Mouse (Mus musculus) common myeloid progenitor, adult 5-6 weeks (primary cell): ENCODE results near the gene Cdkn2d. TPM values are rescaled to one million over a fixed set of nuclear protein-coding genes. Genes with fewer than 3 reads are reported as not detected.
"Not testable (repeated sequence)": the region's sequence is repeated elsewhere in the genome, so short reads cannot be mapped to it uniquely, and the experiment has no call there.

Source experiments
- ATAC-seq: replicated peaks from 2 replicates; pipeline ENCODE4 v1.8.0; 2016; ENCODE audit warnings: low read depth, mild to moderate bottlenecking, moderate TSS enrichment, inconsistent platforms; ENCODE audit not compliant: poor library complexity, severe bottlenecking
- total RNA-seq: library from RNA; stranded (forward); fragments of 200-1000, 187-1606 nt; gene quantifications from 2 replicates; pipeline ENCODE4 v1.2.3, GENCODE M21; 2017

Gene Cdkn2d
- total RNA-seq, result 8.4 and 25.3 TPM in 2 replicates

GRCm38 (mm10) chr9:21291022-21291787 is at the start of gene Cdkn2d:
Gene Cdkn2d (minus strand): TSS chr9:21291407.
- peak; percentile 68 for ATAC-seq

DNA sequence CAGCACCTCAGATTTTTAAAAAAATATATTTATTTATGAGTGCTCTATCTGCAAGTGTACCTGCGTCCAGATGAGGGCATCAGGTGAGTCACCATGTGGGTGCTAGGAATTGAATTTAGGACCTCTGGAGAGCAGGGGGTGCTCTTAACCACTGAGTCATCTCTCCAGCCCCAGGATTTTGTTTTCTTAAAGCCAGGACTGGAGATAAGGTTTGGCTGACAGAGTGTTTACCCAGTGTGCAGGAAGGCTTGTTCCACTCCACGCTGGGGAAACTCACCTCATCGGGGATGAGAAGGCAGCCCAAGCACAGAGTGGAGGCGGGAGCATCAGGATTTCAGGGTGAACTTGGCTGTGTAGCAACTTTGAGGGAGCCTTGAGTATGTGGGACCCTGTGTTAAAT is 49.2 kb upstream of the Cdkn2d start:
- no peak for ATAC-seq

GRCm38 (mm10) chr9:21337652-21338051 is 46.4 kb upstream of the Cdkn2d start:
- no peak for ATAC-seq

GRCm38 (mm10) chr9:21336491-21336890 is 45.3 kb upstream of the Cdkn2d start:
- no peak for ATAC-seq

DNA sequence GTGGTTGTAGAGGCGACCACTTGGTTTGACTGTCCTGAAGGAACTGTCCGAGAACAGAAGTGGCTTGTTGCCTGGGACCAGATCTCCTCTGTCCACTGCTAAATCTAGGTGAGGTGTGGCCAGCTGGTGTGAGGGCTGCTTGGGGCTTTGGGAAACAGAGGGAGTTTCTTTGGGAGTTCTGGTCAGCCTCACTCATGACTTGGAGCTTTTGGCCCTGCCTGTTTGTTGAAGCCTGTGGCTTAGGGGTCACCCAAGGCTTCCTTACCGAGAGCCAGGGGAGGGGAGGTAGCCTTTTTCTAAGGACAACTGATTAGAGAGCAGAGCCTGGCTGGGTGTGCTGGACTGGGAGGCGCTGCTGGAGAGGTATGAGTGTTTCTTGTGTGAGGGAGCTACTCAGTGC is 44.2 kb upstream of the Cdkn2d start:
- ATAC-seq, result no peak

GRCm38 (mm10) chr9:21334747-21335146 is 43.5 kb upstream of the Cdkn2d start:
- no peak for ATAC-seq

- no peak for ATAC-seq
Observed at GRCm38 (mm10) chr9:21333523-21333922, 42.3 kb upstream of the Cdkn2d start.

DNA sequence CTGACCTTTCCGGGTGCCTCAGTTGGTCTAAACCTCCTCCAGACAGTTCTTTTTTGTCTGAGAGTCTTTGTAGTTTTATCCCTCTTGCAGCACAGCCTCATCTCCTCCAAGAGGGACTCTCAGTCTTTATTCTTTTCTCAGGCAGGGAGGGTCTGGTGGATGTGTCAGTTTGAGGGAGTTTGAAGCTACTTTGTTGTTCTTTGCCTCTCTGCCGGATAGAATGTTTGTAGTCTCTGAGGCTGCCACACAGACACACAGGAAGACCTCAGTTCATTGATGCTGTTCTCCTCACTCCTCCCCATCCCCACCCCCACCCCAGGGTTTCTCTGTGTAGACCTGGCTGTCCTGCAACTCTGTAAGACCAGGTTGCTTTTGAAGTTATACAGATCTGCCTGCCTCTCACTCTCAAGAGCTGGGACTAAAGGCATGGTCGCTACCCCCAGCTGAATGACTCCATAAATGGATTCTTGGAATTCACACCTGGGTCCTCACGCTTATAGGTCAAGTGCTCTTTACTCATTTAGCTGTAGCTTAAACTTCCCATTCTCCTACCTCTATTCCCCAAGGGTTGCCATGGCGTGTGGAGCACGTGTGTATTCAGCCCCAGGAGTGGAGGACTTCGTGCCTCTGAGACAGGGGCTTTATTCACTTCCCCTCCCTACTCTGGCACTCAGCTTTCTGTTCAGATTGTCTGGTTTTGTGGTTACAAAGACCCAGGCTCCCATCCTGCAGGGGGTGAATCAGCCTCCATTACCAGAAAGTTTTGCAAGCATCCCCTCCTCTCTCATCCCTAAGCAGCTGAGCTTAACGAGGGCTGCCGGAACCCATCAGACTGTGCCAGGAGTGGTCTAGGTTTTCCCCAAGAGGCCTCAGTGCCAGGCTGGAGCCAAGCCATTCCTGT is 41.2 kb upstream of the Cdkn2d start:
- ATAC-seq, result peak; percentile 61

DNA sequence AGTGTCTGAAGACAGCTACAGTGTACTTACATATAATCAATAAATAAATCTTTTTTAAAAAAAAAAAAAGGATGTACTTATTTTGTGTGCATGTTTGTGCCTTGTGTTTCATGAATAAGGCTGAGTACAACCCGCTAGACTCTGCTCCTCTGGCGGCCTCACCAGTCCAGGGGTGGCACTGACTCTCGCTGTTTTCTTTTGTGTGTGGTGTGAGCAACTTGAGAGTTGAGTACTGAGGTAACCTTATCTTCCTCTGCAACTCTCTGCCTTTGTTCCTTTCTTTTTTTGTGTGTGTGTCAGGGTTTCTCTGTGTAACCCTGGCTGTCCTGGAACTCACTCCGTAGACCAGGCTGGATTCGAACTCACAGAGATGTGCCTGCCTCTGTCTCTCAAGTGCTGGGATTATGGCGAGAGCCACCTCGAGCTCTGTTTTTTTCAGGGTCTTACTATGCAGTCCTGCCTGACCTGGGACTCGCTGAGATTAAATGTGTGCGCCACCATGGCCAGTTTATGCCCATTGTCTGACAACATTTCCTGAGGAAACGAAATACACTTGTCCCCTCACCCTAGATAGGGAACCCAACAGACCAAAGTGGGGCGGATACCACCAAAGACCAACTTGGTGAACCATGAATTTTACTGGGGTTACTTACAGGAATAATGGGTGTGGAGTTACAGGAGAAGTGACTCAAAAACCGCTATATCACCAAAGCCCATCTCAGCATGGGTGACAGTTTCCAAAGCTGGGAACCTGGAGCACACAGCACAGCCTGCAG is 40.3 kb upstream of the Cdkn2d start:
- ATAC-seq, result peak; percentile 40

GRCm38 (mm10) chr9:21329699-21330289 is 38.6 kb upstream of the Cdkn2d start:
- ATAC-seq, result no peak

- no peak for ATAC-seq
Observed at GRCm38 (mm10) chr9:21329041-21329440, 37.8 kb upstream of the Cdkn2d start.

- peak; percentile 61 for ATAC-seq
Observed at GRCm38 (mm10) chr9:21328041-21328440, 36.8 kb upstream of the Cdkn2d start.

GRCm38 (mm10) chr9:21327569-21327968 is 36.4 kb upstream of the Cdkn2d start:
- ATAC-seq, result peak; percentile 15

- no peak; the same call in 1 of the 2 replicates for ATAC-seq
Observed at GRCm38 (mm10) chr9:21324269-21324668, 33.1 kb upstream of the Cdkn2d start.

DNA sequence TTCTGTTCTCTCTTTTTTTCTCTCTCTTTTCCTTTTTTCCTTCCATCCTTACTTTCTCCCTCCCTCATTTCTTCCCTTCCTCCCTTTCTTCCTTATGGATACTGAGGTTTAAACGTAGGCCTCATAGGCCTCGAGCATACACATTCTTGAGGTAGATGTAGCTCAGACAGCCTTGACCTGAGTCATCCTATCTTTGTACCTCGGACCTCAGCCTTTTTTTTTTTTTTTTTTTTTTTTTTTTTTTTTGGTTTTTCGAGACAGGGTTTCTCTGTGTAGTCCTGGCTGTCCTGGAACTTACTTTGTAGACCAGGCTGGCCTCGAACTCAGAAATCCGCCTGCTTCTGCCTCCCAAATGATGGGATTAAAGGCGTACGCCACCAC is 31.7 kb upstream of the Cdkn2d start:
- not testable (repeated sequence) for ATAC-seq

DNA sequence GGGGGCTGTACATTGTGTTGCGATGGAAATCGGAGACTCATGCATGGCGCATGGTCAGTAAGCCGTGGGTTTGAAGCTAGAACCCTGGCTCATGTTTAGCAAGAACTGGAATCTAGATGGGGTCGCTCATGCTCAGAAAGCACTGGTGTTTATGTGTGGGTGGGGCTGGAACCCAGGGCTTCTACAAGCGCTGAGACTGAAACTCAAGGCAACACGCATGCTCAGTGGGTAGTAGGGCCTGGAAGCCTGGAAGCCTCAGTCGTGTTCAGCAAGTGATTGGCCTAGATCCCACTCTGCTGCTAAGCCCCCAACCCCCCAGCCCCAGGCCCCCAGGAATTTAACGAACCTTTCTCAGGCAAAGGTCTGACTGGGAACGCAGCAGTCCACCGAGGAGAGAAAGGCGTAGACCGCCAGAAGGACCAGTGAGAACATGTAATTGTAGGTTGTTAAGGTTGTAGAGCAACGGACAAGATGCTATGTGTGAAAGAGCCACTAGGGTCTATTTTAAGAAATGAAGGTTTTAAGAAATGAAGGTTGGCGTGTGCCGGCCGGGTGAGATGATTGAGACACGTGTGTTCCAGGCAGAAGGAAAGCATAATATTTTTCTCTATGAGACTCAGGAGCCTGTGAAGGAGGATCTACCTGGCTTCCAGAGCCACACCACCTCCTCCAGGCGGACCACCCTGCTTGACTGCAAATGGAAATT is 31.2 kb upstream of the Cdkn2d start:
- ATAC-seq, result no peak

GRCm38 (mm10) chr9:21321513-21321835 is 30.3 kb upstream of the Cdkn2d start:
- peak; percentile 66 for ATAC-seq

DNA sequence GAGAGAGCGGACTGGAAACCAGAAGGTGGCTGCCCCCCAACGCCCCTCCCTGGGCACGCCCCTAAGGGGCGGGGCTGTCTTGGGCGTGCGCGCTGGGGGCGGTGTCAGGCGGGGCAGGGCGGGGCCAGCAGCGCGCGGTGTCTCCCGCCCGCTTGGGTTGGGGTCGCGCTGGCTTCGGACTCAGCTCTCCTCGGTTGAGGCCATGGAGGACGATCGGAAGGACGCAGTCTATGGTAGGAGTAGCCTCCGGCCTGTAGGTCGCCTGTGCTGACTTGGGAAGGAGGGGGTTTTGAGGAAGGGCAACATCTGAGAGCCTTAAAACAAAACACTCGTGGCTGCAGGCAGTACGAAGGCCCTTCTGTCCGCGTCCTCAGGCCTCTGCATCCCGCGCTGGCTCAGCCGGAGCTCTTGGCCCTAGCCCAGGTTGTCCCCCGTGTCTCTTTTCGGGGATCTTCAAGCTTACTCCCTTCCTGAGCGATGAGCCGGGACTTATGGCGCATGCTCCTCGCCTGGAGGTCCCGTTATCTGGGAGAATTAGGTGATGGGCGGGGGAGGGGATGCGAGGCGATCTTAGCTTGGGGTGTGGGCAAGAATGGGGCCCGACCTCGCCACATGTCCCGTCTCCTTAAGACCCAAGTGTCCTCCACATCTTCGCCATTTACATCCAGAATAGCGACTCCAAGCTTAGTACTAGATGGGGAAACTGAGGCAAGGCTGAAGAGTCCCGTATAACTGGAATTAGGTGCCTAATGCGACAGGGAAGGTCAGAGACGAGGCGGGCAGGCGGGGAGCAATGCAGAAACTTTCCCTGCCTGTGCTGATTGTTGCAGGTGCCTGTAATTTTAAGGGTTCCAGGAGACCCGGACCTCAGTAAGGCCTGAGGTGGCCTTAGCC is 29.7 kb upstream of the Cdkn2d start, which contains the start of gene Slc44a2:
Slc44a2 (plus strand) TSS at position 80 of the 894 bp plus-strand sequence.
- peak; percentile 71 for ATAC-seq

GRCm38 (mm10) chr9:21320280-21320618 is 29.0 kb upstream of the Cdkn2d start:
- no peak for ATAC-seq
